Mouse (Mus musculus) myocyte (in vitro differentiated cells): ENCODE results near the gene Cmya5. TPM values are rescaled to one million over a fixed set of nuclear protein-coding genes. Genes with fewer than 3 reads are reported as not detected.
A peak's percentile ranks its signal among the peaks of the same experiment; 100 is the strongest.
"Not testable (repeated sequence)": the region's sequence is repeated elsewhere in the genome, so short reads cannot be mapped to it uniquely, and the experiment has no call there.

Experiments
- H3K27me3 ChIP-seq: one replicate; pipeline ENCODE4 v1.6.1; 2011; ENCODE audit not compliant: control insufficient read depth, insufficient read depth, insufficient read length
- H3K36me3 ChIP-seq: one replicate; pipeline ENCODE4 v1.6.1; 2011; ENCODE audit not compliant: control insufficient read depth, insufficient read depth
- H3K4me2 ChIP-seq: one replicate; pipeline ENCODE4 v1.6.1; 2011; ENCODE audit warnings: low read depth, control low read depth
- H3K4me3 ChIP-seq: one replicate; pipeline ENCODE4 v1.5.1; 2011; ENCODE audit warnings: mild to moderate bottlenecking, control low read depth, moderate library complexity
- H3K79me2 ChIP-seq: one replicate; pipeline ENCODE4 v1.6.1; 2011; ENCODE audit not compliant: control insufficient read depth, insufficient read depth
- H3ac ChIP-seq: one replicate; pipeline ENCODE4 v1.6.1; 2011; ENCODE audit not compliant: control insufficient read depth, insufficient read length
- CEBPB ChIP-seq: IDR thresholded peaks from 2 replicates; pipeline ENCODE4 v1.6.1; 2011; ENCODE audit warnings: mild to moderate bottlenecking, moderate library complexity; ENCODE audit not compliant: poor library complexity, insufficient read depth, severe bottlenecking
- E2F4 ChIP-seq: IDR thresholded peaks from one replicate; pipeline ENCODE4 v1.6.1; 2011; ENCODE audit warnings: mild to moderate bottlenecking, control low read depth, moderate library complexity; ENCODE audit not compliant: insufficient read depth
- MAX ChIP-seq: IDR thresholded peaks from one replicate; pipeline ENCODE4 v1.6.1; 2011; ENCODE audit warnings: low read depth, mild to moderate bottlenecking, control low read depth
- MYOG ChIP-seq, 3 experiments: IDR thresholded peaks; one replicate each; pipeline ENCODE4 v1.6.1; 2011; ENCODE audit warnings: control low read depth in 2 of 3, low read depth in 2 of 3, mild to moderate bottlenecking in 2 of 3; ENCODE audit not compliant: insufficient read length in 2 of 3, control insufficient read depth in 1 of 3, insufficient read depth in 1 of 3
- POLR2A ChIP-seq: IDR thresholded peaks from one replicate; pipeline ENCODE4 v1.6.1; 2011; ENCODE audit warnings: low read depth, mild to moderate bottlenecking, control low read depth, moderate library complexity; ENCODE audit not compliant: insufficient read length
- POLR2AphosphoS2 ChIP-seq: IDR thresholded peaks from one replicate; pipeline ENCODE4 v1.6.1; 2011; ENCODE audit warnings: low read depth, control low read depth; ENCODE audit not compliant: insufficient read length
- REST ChIP-seq: IDR thresholded peaks from one replicate; pipeline ENCODE4 v1.6.1; 2011; ENCODE audit warnings: mild to moderate bottlenecking, control low read depth, moderate library complexity; ENCODE audit not compliant: insufficient read depth, insufficient read length
- SRF ChIP-seq: IDR thresholded peaks from one replicate; pipeline ENCODE4 v1.6.1; 2011; ENCODE audit warnings: low read depth; ENCODE audit not compliant: control insufficient read depth, insufficient read length
- TCF12 ChIP-seq: IDR thresholded peaks from one replicate; pipeline ENCODE4 v1.6.1; 2011; ENCODE audit warnings: mild to moderate bottlenecking, control low read depth; ENCODE audit not compliant: poor library complexity, insufficient read depth, severe bottlenecking
- TCF3 ChIP-seq: IDR thresholded peaks from one replicate; pipeline ENCODE4 v1.6.1; 2011; ENCODE audit warnings: low read depth, control low read depth; ENCODE audit not compliant: insufficient read length
- polyA plus RNA-seq: library from polyadenylated mRNA; unstranded; fragments of >200 nt; fragmentation: generic; extraction: Trizol; gene quantifications from one replicate; pipeline ENCODE4 v1.2.1, GENCODE M21; 2012; ENCODE audit warnings: missing spikeins

Cmya5 gene
- 0.04 TPM for polyA plus RNA-seq

GRCm38 (mm10) chr13:93144336-93145167, at the start of gene Cmya5:
TSS of gene Cmya5 (minus strand) at chr13:93144724.
- Histone ChIP-seq H3K27me3 (no peaks in the 10 kb centered on the region), H3K79me2 (no peaks in the 10 kb centered on the region), H3ac (no peak within 1 kb of the TSS), H3K36me3 (peaks cover 5% of the 10 kb centered on the region), H3K4me2 (no peak within 1 kb of the TSS), H3K4me3 (no peak within 1 kb of the TSS)
- no peak for TF ChIP-seq TCF12
- peak; percentile 34 for TF ChIP-seq POLR2AphosphoS2
- peak; percentile 17 for TF ChIP-seq POLR2A

DNA sequence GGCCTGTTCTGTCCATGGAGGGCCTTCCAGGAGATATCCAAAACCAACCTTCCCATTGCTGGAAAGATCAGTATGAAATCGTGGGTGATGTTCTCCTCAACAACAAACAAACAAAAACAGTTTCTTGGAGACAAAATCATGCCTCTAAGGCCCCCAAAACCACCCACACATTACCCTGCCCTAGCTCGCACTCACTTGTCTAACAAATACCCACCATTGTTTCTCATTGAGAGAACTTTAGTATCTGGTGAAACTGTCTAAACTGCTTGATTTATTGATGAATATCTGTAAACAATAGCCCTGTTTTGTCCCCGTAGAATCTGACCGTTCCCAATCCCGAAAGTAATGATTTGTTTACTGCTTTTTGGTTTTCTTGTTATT, 48.1 kb upstream of the Cmya5 start:
- Histone ChIP-seq H3K27me3 (no peaks in the 10 kb centered on the region), H3K4me3 (peak overlapping the region; percentile 70)

DNA sequence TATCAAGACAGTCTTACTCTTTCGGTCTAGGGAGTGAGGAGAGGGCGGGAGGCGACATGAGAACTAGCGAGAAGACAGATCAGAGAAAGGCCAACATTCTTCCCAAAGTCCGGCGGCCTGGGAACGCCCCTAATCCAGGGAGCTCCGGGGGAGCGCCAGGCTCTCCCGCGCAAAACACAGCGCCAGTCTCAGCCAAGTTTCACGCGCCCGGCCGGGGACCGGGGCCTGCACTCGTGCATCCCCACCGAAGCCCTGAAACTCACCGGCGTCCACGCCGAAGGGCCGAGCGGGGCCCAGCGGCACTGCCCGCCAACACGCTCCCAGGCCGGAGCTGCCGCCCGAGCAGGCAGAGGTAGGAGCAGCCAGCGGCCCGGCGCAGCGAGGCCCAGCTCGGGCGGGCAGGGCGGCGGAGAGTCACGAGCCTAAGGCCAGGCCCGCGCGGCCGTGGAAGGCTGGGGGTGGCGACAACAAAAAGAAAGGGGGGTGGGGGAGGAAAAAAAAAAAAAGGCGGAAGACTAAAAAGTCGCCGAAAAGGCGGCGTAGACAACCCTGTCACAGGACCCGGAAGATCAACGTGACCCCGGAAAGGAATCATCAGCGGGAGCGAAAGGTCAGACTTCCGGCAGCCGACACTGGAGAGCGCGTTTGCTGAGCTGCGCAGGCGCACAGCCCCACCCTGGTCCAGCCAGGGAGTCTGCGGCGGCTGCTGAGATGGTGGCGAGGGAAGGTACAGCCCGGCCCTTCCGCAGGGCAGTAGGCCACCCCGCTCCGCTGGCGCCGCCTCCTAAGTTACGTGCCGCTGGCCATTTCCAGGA, 47.5 kb upstream of the Cmya5 start, which contains the start of gene Tent2:
Tent2 (minus strand) TSS at position 555 of the 815 bp plus-strand sequence.
- Histone ChIP-seq H3K27me3 (no peaks in the 10 kb centered on the region), H3K79me2 (peaks cover 48% of the 10 kb centered on the region), H3ac (peak within 1 kb of the TSS; percentile 45), H3K36me3 (no peaks in the 10 kb centered on the region), H3K4me2 (peak within 1 kb of the TSS; percentile 82), H3K4me3 (peak within 1 kb of the TSS; percentile 70)
- TF ChIP-seq POLR2AphosphoS2 (peak; percentile 99), CEBPB (no peak), MYOG (IDR thresholded peaks at IDR 0.05; ENCODE audit: control insufficient read depth in 1 of 3, insufficient read depth in 1 of 3, insufficient read length in 2 of 3, low read depth in 2 of 3) (peak in 1 of 3 experiments; percentile 57), REST (peak; percentile 20), POLR2A (peak; percentile 95)

More for the DNA sequence above, 48.1 kb upstream of the Cmya5 start:
- Histone ChIP-seq H3K79me2 (peaks cover 42% of the 10 kb centered on the region), H3K4me2 (peak overlapping the region; percentile 82), H3ac (peak overlapping the region; percentile 45), H3K36me3 (no peaks in the 10 kb centered on the region)
- no peak for TF ChIP-seq SRF
- no peak for TF ChIP-seq CEBPB
- no peak for TF ChIP-seq MAX
- TF ChIP-seq E2F4, result no peak

- Histone ChIP-seq H3K79me2 (peaks cover 73% of the 10 kb centered on the region), H3K27me3 (no peaks in the 10 kb centered on the region), H3ac (no peak overlapping the region), H3K4me2 (no peak overlapping the region), H3K36me3 (peaks cover 8% of the 10 kb centered on the region), H3K4me3 (no peak overlapping the region)
- no peak for TF ChIP-seq CEBPB
Measured at GRCm38 (mm10) chr13:93189416-93189815, 44.9 kb upstream of the Cmya5 start.

DNA sequence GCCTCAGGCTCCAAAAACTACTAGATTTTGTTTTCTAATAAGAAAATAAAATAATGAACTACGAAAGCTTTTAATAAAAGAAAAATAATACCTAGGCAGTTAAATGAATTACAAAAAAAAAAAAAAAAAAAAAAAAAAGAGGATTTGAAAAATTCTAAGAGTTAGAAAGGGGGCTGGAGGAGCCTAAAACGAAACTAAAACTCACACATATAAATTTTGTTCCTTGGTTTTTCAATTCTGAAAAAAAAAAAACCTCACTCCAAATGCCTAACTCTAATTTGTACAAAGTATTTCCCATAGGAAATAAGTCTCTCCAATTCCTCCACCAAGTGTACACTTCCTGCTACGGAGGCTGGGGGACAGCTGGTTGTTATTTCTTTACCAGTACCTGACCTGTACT, 44.2 kb upstream of the Cmya5 start:
- Histone ChIP-seq H3K4me2 (no peak overlapping the region), H3K79me2 (peaks cover 80% of the 10 kb centered on the region), H3K27me3 (no peaks in the 10 kb centered on the region), H3K4me3 (no peak overlapping the region), H3ac (no peak overlapping the region), H3K36me3 (peaks cover 11% of the 10 kb centered on the region)
- TF ChIP-seq MYOG (IDR thresholded peaks at IDR 0.05; ENCODE audit: control insufficient read depth in 1 of 3, insufficient read depth in 1 of 3, insufficient read length in 2 of 3, low read depth in 2 of 3) (no peak), CEBPB (no peak), E2F4 (no peak), MAX (no peak), POLR2AphosphoS2 (no peak), TCF3 (no peak), TCF12 (no peak), POLR2A (no peak)

GRCm38 (mm10) chr13:93187792-93188191, 43.3 kb upstream of the Cmya5 start:
- H3K4me2 ChIP-seq, H3ac ChIP-seq, H3K27me3 ChIP-seq, H3K4me3 ChIP-seq: not testable (repeated sequence)
- H3K79me2 ChIP-seq, result peaks cover 90% of the 10 kb centered on the region
- H3K36me3 ChIP-seq, result peaks cover 17% of the 10 kb centered on the region
